Mouse (Mus musculus) hindbrain, embryonic 15.5 days (tissue): ENCODE data around the gene Plac9b. TPM values are rescaled to one million over a fixed set of nuclear protein-coding genes. Genes with fewer than 3 reads are reported as not detected.
"Not testable (repeated sequence)": the region's sequence is repeated elsewhere in the genome, so short reads cannot be mapped to it uniquely, and the experiment has no call there.

Experiments
- ATAC-seq: fragments of 200-750 bp; cut with Nextera tagmentation; 2 replicates; pipeline ENCODE4 v1.8.0; 2017; ENCODE audit warnings: low read depth, moderate number of reproducible peaks, moderate TSS enrichment; ENCODE audit not compliant: low FRiP score
- H3K27ac ChIP-seq: fragments of 300-500 bp; sonication (generic); replicated peaks from 2 replicates; pipeline ENCODE4 v1.5.1; 2015; ENCODE audit warnings: mild to moderate bottlenecking, inconsistent platforms
- H3K27me3 ChIP-seq: fragments of 300-500 bp; sonication (generic); 2 replicates; pipeline ENCODE4 v1.6.1; 2015; ENCODE audit warnings: control low read depth, inconsistent platforms
- H3K36me3 ChIP-seq: fragments of 300-500 bp; sonication (generic); 2 replicates; pipeline ENCODE4 v1.6.1; 2015; ENCODE audit warnings: control low read depth, inconsistent platforms
- H3K4me1 ChIP-seq: fragments of 300-500 bp; sonication (generic); replicated peaks from 2 replicates; pipeline ENCODE4 v1.6.1; 2015; ENCODE audit warnings: control low read depth, inconsistent platforms
- H3K4me2 ChIP-seq: fragments of 300-500 bp; sonication (generic); 2 replicates; pipeline ENCODE4 v1.6.1; 2015; ENCODE audit warnings: moderate library complexity, mild to moderate bottlenecking, inconsistent platforms
- H3K4me3 ChIP-seq: fragments of 300-500 bp; sonication (generic); 2 replicates; pipeline ENCODE4 v1.5.1; 2015; ENCODE audit warnings: mild to moderate bottlenecking, inconsistent platforms
- H3K9ac ChIP-seq: fragments of 300-500 bp; sonication (generic); 2 replicates; pipeline ENCODE4 v1.6.1; 2015; ENCODE audit warnings: inconsistent platforms
- H3K9me3 ChIP-seq: fragments of 300-500 bp; sonication (generic); 2 replicates; pipeline ENCODE4 v1.6.1; 2016; ENCODE audit warnings: control low read depth, inconsistent platforms
- WGBS: fragments of 180-500 bp; shearing (Covaris S2); methylation state at CpG from one replicate; pipeline ENCODE4 v1.1.7; 2015; 5-methylcytosine and 5-hydroxymethylcytosine counted together
- polyA plus RNA-seq: library from polyadenylated mRNA; unstranded; fragments of >200 nt; fragmentation: Nextera tagmentation; extraction: Ambion mirVana; gene quantifications from 2 replicates; pipeline ENCODE4 v1.2.1, GENCODE M21; 2015

Plac9b gene
- polyA plus RNA-seq, 1 experiment from 2014 or later, result 4.1 TPM

- H3K4me3 ChIP-seq, H3K27ac ChIP-seq, H3K27me3 ChIP-seq, ATAC-seq, H3K4me2 ChIP-seq, H3K4me1 ChIP-seq, H3K9me3 ChIP-seq, H3K9ac ChIP-seq, H3K36me3 ChIP-seq: not testable (repeated sequence)
- WGBS, result no CpG with 5 or more reads among the region's 9 CpGs
Observed at GRCm38 (mm10) chr14:26161156-26161555, 21.1 kb downstream of the Plac9b start.

- not testable (repeated sequence) for H3K36me3 ChIP-seq, H3K9ac ChIP-seq, H3K4me3 ChIP-seq, H3K27me3 ChIP-seq, H3K27ac ChIP-seq, ATAC-seq, H3K4me2 ChIP-seq, H3K9me3 ChIP-seq, H3K4me1 ChIP-seq
- WGBS, result no CpG with 5 or more reads among the region's 7 CpGs
Observed at GRCm38 (mm10) chr14:26156032-26156431, 26.2 kb downstream of the Plac9b start.

GRCm38 (mm10) chr14:26147095-26147494, 35.2 kb downstream of the Plac9b start:
- not testable (repeated sequence) for H3K36me3 ChIP-seq, H3K4me1 ChIP-seq, H3K4me2 ChIP-seq, ATAC-seq, H3K9me3 ChIP-seq, H3K27ac ChIP-seq, H3K9ac ChIP-seq, H3K27me3 ChIP-seq, H3K4me3 ChIP-seq
- WGBS, result no CpG with 5 or more reads among the region's 2 CpGs

- not testable (repeated sequence) for H3K4me3 ChIP-seq, H3K9ac ChIP-seq, H3K4me1 ChIP-seq, H3K27ac ChIP-seq, ATAC-seq, H3K36me3 ChIP-seq, H3K9me3 ChIP-seq, H3K27me3 ChIP-seq, H3K4me2 ChIP-seq
- no CpG with 5 or more reads among the region's 7 CpGs for WGBS
Observed at GRCm38 (mm10) chr14:26119095-26119494, 63.2 kb downstream of the Plac9b start.

- not testable (repeated sequence) for H3K27ac ChIP-seq, H3K4me3 ChIP-seq, H3K27me3 ChIP-seq, H3K4me1 ChIP-seq, H3K4me2 ChIP-seq, H3K9ac ChIP-seq, H3K9me3 ChIP-seq, H3K36me3 ChIP-seq
- peak; percentile 88 for ATAC-seq
- WGBS, result no CpG with 5 or more reads among the region's 18 CpGs
Observed at GRCm38 (mm10) chr14:26118550-26119000, 63.7 kb downstream of the Plac9b start.

- H3K4me1 ChIP-seq, H3K9me3 ChIP-seq, H3K4me2 ChIP-seq, H3K4me3 ChIP-seq, H3K36me3 ChIP-seq, ATAC-seq, H3K27ac ChIP-seq, H3K27me3 ChIP-seq, H3K9ac ChIP-seq: not testable (repeated sequence)
- no CpG with 5 or more reads among the region's 7 CpGs for WGBS
Observed at GRCm38 (mm10) chr14:26118150-26118549, 64.1 kb downstream of the Plac9b start, which contains the start of gene Duxbl2. TSS of gene Duxbl2 (plus strand) at chr14:26118349.

Other genes with a start within 250 kb of the Plac9b start
- not detected in 2 replicates for gene Cphx1, start 244.2 kb downstream of the Plac9b start, polyA plus RNA-seq
- 1.4 and 1.9 TPM in 2 replicates for gene Duxbl1, start 203.9 kb downstream of the Plac9b start, polyA plus RNA-seq
- gene Gm9780, start 139.8 kb downstream of the Plac9b start, polyA plus RNA-seq, result 10.0 and 11.9 TPM in 2 replicates
- 19.5 and 21.6 TPM in 2 replicates for gene Tmem254c, start 115.1 kb downstream of the Plac9b start, polyA plus RNA-seq
- not detected in 2 replicates for gene Cphx2, start 101.0 kb downstream of the Plac9b start, polyA plus RNA-seq
- not detected in 2 replicates for gene Cphx3, start 100.2 kb downstream of the Plac9b start, polyA plus RNA-seq
- 0.56 and 3.1 TPM in 2 replicates for gene Duxbl2, start 64.1 kb downstream of the Plac9b start, polyA plus RNA-seq
- 32.6 and 35.2 TPM in 2 replicates for gene Tmem254b, start 24.6 kb upstream of the Plac9b start, polyA plus RNA-seq
- gene Duxbl3, start 75.5 kb upstream of the Plac9b start, polyA plus RNA-seq, result 0.39 and 2.7 TPM in 2 replicates